Mouse (Mus musculus) erythroblast, embryonic 14.5 days (primary cell): ENCODE results near the gene Srrm2.

Source experiments
- GATA1 ChIP-seq: IDR thresholded peaks from 2 replicates; pipeline ENCODE4 v1.6.1; 2012; ENCODE audit warnings: low read length, inconsistent platforms, mixed read lengths
- TAL1 ChIP-seq: IDR thresholded peaks from 3 replicates; pipeline ENCODE4 v1.6.1; 2012; ENCODE audit warnings: low read length, inconsistent platforms, mixed read lengths

DNA sequence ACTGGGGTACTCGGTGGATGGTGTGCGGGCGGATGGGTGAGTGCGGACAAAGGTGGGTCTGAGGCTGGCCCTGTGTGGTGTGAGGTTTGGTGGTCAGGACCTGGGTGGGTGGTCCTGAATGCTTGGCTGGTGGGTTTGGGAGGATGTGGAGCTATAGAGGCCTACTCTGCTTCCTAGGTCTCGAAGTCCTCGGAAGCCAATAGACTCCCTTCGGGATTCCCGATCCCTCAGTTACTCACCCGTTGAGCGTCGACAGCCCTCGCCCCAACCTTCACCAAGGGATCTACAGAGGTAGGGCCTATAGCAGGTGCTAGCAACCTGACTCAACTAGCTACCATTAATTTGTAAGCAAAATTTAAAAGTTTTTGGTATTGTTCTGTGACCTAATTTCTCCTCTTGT lies 33.3 kb downstream of the Srrm2 start:
- no peak for TF ChIP-seq TAL1
- TF ChIP-seq GATA1 = no peak
